Mouse (Mus musculus) CH12.LX (cell line): ENCODE results near the gene Pcca.

Experiments used
- BHLHE40 ChIP-seq: IDR thresholded peaks from 2 replicates; pipeline ENCODE4 v1.6.1; 2011; ENCODE audit warnings: mild to moderate bottlenecking, low read depth, low read length, improper control_type of control experiment
- CTCF ChIP-seq, 2 experiments: IDR thresholded peaks in 1 of 2; conservative IDR thresholded peaks in 1 of 2; 2 replicates each; pipeline ENCODE4 v1.5.1; 2011 to 2012; ENCODE audit warnings: low read depth in 2 of 2, low read length in 2 of 2, improper control_type of control experiment in 1 of 2, inconsistent platforms in 1 of 2, mild to moderate bottlenecking in 1 of 2, moderate library complexity in 1 of 2
- EP300 ChIP-seq: IDR thresholded peaks from 2 replicates; pipeline ENCODE4 v1.6.1; 2011; ENCODE audit warnings: low read length, improper control_type of control experiment
- ETS1 ChIP-seq: conservative IDR thresholded peaks from 2 replicates; pipeline ENCODE4 v1.6.1; 2012; ENCODE audit warnings: low read depth, mild to moderate bottlenecking, inconsistent platforms, low read length, improper control_type of control experiment, moderate library complexity
- GABPA ChIP-seq: IDR thresholded peaks from 2 replicates; pipeline ENCODE4 v1.6.1; 2012; ENCODE audit warnings: low read depth, low read length, improper control_type of control experiment, inconsistent platforms; ENCODE audit not compliant: insufficient replicate concordance
- HCFC1 ChIP-seq: IDR thresholded peaks from 2 replicates; pipeline ENCODE4 v1.6.1; 2012; ENCODE audit warnings: low read depth, mild to moderate bottlenecking, inconsistent platforms, low read length, improper control_type of control experiment
- JUND ChIP-seq: conservative IDR thresholded peaks from 2 replicates; pipeline ENCODE4 v1.6.1; 2011; ENCODE audit warnings: low read depth, low read length, improper control_type of control experiment
- NRF1 ChIP-seq: IDR thresholded peaks from 2 replicates; pipeline ENCODE4 v1.6.1; 2014; ENCODE audit warnings: low read depth, mild to moderate bottlenecking, inconsistent platforms, low read length, improper control_type of control experiment, moderate library complexity
- POLR2A ChIP-seq: IDR thresholded peaks from 2 replicates; pipeline ENCODE4 v1.6.1; 2011; ENCODE audit warnings: low read depth, mild to moderate bottlenecking, improper control_type of control experiment, low read length
- POLR2AphosphoS2 ChIP-seq: IDR thresholded peaks from 2 replicates; pipeline ENCODE4 v1.6.1; 2011; ENCODE audit warnings: low read depth, low read length, improper control_type of control experiment
- SIN3A ChIP-seq: IDR thresholded peaks from 2 replicates; pipeline ENCODE4 v1.6.1; 2012; ENCODE audit warnings: low read length, improper control_type of control experiment, inconsistent platforms
- SMC3 ChIP-seq: IDR thresholded peaks from 2 replicates; pipeline ENCODE4 v1.6.1; 2011; ENCODE audit warnings: low read depth, low read length, improper control_type of control experiment
- USF2 ChIP-seq: conservative IDR thresholded peaks from 2 replicates; pipeline ENCODE4 v1.6.1; 2011; ENCODE audit warnings: low read depth, low read length, improper control_type of control experiment

DNA sequence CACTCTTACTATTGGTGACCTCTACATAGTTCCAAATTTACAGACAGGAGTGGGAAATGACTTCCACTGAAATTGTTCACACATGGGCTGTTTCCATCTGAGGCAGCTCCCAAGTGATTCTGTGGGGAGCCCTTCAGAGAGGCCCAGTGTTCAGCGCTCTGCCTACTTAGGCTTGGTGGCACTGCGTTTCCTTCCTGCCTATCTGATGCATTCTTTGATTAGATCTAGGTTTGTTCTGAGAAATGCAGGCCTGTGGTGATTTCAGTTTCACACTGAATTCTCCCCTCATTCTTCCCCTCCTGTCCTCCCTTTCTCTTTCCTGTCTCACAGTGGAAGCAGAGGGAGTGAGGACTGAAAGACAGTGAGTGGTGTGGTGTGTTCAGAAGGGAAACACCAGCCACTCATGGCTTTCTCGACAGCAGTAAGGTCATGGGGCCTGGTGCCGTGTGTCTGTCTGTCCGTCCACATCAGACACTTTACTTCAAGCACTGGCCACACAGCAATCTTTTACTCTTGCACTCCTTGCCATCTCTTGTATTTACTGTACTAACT lies 318.5 kb downstream of the Pcca start:
- no peak for TF ChIP-seq SIN3A
- TF ChIP-seq GABPA: no peak
- no peak for TF ChIP-seq ETS1
- no peak for TF ChIP-seq POLR2A
- TF ChIP-seq POLR2AphosphoS2: no peak
- no peak for TF ChIP-seq CTCF (conservative IDR thresholded peaks at IDR 0.05 in 1 of 2, IDR thresholded peaks at IDR 0.05 in 1 of 2; ENCODE audit: low read depth in 2 of 2, low read length in 2 of 2)
- no peak for TF ChIP-seq HCFC1
- no peak for TF ChIP-seq NRF1
- no peak for TF ChIP-seq SMC3
- no peak for TF ChIP-seq BHLHE40
- no peak for TF ChIP-seq JUND
- TF ChIP-seq USF2: no peak
- TF ChIP-seq EP300: no peak
